Mouse (Mus musculus) midbrain, embryonic 12.5 days (tissue): Measurements from ENCODE around the gene Rab40c. TPM values are rescaled to one million over a fixed set of nuclear protein-coding genes. Genes with fewer than 3 reads are reported as not detected.

Experiments
- ATAC-seq: fragments of 200-750 bp; cut with Nextera tagmentation; 2 replicates; pipeline ENCODE4 v1.8.0; 2017; ENCODE audit warnings: low read depth, moderate TSS enrichment, moderate library complexity; ENCODE audit not compliant: low FRiP score
- H3K27ac ChIP-seq: fragments of 300-500 bp; sonication (generic); replicated peaks from 2 replicates; pipeline ENCODE4 v1.5.1; 2016; ENCODE audit warnings: mild to moderate bottlenecking
- H3K27me3 ChIP-seq: fragments of 300-500 bp; sonication (generic); 2 replicates; pipeline ENCODE4 v1.6.1; 2016; ENCODE audit warnings: mild to moderate bottlenecking
- H3K36me3 ChIP-seq: fragments of 300-500 bp; sonication (generic); 2 replicates; pipeline ENCODE4 v1.6.1; 2016
- H3K4me1 ChIP-seq: fragments of 300-500 bp; sonication (generic); 2 replicates; pipeline ENCODE4 v1.6.1; 2016
- H3K4me2 ChIP-seq: fragments of 300-500 bp; sonication (generic); replicated peaks from 2 replicates; pipeline ENCODE4 v1.6.1; 2016; ENCODE audit warnings: mild to moderate bottlenecking, moderate library complexity
- H3K4me3 ChIP-seq: fragments of 300-500 bp; sonication (generic); 2 replicates; pipeline ENCODE4 v1.5.1; 2016; ENCODE audit warnings: mild to moderate bottlenecking
- H3K9ac ChIP-seq: fragments of 300-500 bp; sonication (generic); replicated peaks from 2 replicates; pipeline ENCODE4 v1.6.1; 2016; ENCODE audit warnings: mild to moderate bottlenecking, moderate library complexity
- H3K9me3 ChIP-seq: fragments of 300-500 bp; sonication (generic); 2 replicates; pipeline ENCODE4 v1.6.1; 2016; ENCODE audit warnings: mild to moderate bottlenecking
- WGBS: fragments of 180-500 bp; shearing (Covaris S2); methylation state at CpG from one replicate; pipeline ENCODE4 v1.1.7; 2016; 5-methylcytosine and 5-hydroxymethylcytosine counted together
- polyA plus RNA-seq: library from polyadenylated mRNA; unstranded; fragments of >200 nt; fragmentation: Nextera tagmentation; extraction: Ambion mirVana; gene quantifications from 2 replicates; pipeline ENCODE4 v1.2.1, GENCODE M21; 2016

The Rab40c gene
- polyA plus RNA-seq, 1 experiment from 2014 or later, result 38.8 TPM

- H3K9ac ChIP-seq, result peak within 1 kb of the TSS; percentile 66
- peaks cover 10% of the 10 kb centered on the region for H3K27me3 ChIP-seq
- H3K4me1 ChIP-seq, result peaks cover 18% of the 10 kb centered on the region
- ATAC-seq, result peak; percentile 90
- peak within 1 kb of the TSS; percentile 83 for H3K4me3 ChIP-seq
- H3K36me3 ChIP-seq, result no peaks in the 10 kb centered on the region
- under 1% methylated on average over 24 of the region's 24 CpGs for WGBS
- H3K9me3 ChIP-seq, result no peaks in the 10 kb centered on the region
- peak within 1 kb of the TSS; percentile 100 for H3K4me2 ChIP-seq
- 0 out of 2 replicates have a peak within 1 kb of the TSS, but pooled peaks have one; percentile 32 for H3K27ac ChIP-seq
Measured at GRCm38 (mm10) chr17:25868601-25869191, 50.8 kb downstream of the Rab40c start, which contains the start of gene Mcrip2. Gene Mcrip2, minus strand, starts transcription at chr17:25868764.

GRCm38 (mm10) chr17:25867836-25868600 is 51.5 kb downstream of the Rab40c start:
- WGBS, result 1% methylated on average over 42 of the region's 42 CpGs
- H3K4me2 ChIP-seq, result peak overlapping the region; percentile 100
- peak overlapping the region; percentile 66 for H3K9ac ChIP-seq
- no peaks in the 10 kb centered on the region for H3K9me3 ChIP-seq
- H3K4me1 ChIP-seq, result peaks cover 18% of the 10 kb centered on the region
- H3K36me3 ChIP-seq, result no peaks in the 10 kb centered on the region
- H3K27me3 ChIP-seq, result peaks cover 10% of the 10 kb centered on the region
- peak overlapping the region; percentile 83 for H3K4me3 ChIP-seq
- ATAC-seq, result no peak; the same call in 1 of the 2 replicates
- no peak overlapping the region for H3K27ac ChIP-seq

GRCm38 (mm10) chr17:25867509-25867835 is 52.1 kb downstream of the Rab40c start:
- Histone ChIP-seq H3K9me3 (no peaks in the 10 kb centered on the region), H3K27me3 (peaks cover 10% of the 10 kb centered on the region), H3K4me2 (peak overlapping the region; percentile 100), H3K9ac (no peak overlapping the region), H3K4me3 (peak overlapping the region; percentile 83), H3K4me1 (peaks cover 18% of the 10 kb centered on the region), H3K36me3 (no peaks in the 10 kb centered on the region), H3K27ac (no peak overlapping the region)
- WGBS, result 13% methylated on average over 7 of the region's 7 CpGs
- ATAC-seq, result no peak

GRCm38 (mm10) chr17:25866172-25866571 is 53.4 kb downstream of the Rab40c start:
- no peak for ATAC-seq
- Histone ChIP-seq H3K27ac (no peak overlapping the region), H3K9me3 (no peaks in the 10 kb centered on the region)

GRCm38 (mm10) chr17:25865288-25865687 is 54.2 kb downstream of the Rab40c start:
- 85% methylated on average over 11 of the region's 11 CpGs for WGBS
- no peaks in the 10 kb centered on the region for H3K36me3 ChIP-seq
- ATAC-seq, result no peak
- peaks cover 10% of the 10 kb centered on the region for H3K27me3 ChIP-seq
- no peaks in the 10 kb centered on the region for H3K9me3 ChIP-seq
- peaks cover 30% of the 10 kb centered on the region for H3K4me1 ChIP-seq
- H3K9ac ChIP-seq, result no peak overlapping the region
- H3K27ac ChIP-seq, result no peak overlapping the region
- no peak overlapping the region for H3K4me2 ChIP-seq
- no peak overlapping the region for H3K4me3 ChIP-seq

More at GRCm38 (mm10) chr17:25866172-25866571, 53.4 kb downstream of the Rab40c start:
- WGBS, result 93% methylated on average over 3 of the region's 3 CpGs
- H3K36me3 ChIP-seq, result no peaks in the 10 kb centered on the region
- H3K9ac ChIP-seq, result no peak overlapping the region
- peaks cover 10% of the 10 kb centered on the region for H3K27me3 ChIP-seq
- peaks cover 23% of the 10 kb centered on the region for H3K4me1 ChIP-seq
- H3K4me2 ChIP-seq, result no peak overlapping the region
- H3K4me3 ChIP-seq, result no peak overlapping the region

- Histone ChIP-seq H3K27ac (no peak overlapping the region), H3K27me3 (peaks cover 10% of the 10 kb centered on the region), H3K4me1 (peaks cover 35% of the 10 kb centered on the region), H3K4me2 (no peak overlapping the region), H3K9me3 (no peaks in the 10 kb centered on the region), H3K9ac (no peak overlapping the region), H3K36me3 (no peaks in the 10 kb centered on the region), H3K4me3 (no peak overlapping the region)
- WGBS, result 96% methylated on average over 14 of the region's 14 CpGs
- ATAC-seq, result no peak
Measured at GRCm38 (mm10) chr17:25864311-25864710, 55.2 kb downstream of the Rab40c start.

- Histone ChIP-seq H3K4me3 (no peak overlapping the region), H3K27ac (no peak overlapping the region), H3K9me3 (no peaks in the 10 kb centered on the region), H3K4me1 (peaks cover 30% of the 10 kb centered on the region), H3K27me3 (peaks cover 10% of the 10 kb centered on the region), H3K36me3 (no peaks in the 10 kb centered on the region), H3K4me2 (no peak overlapping the region), H3K9ac (no peak overlapping the region)
- ATAC-seq, result no peak
- 91% methylated on average over 6 of the region's 6 CpGs for WGBS
Measured at GRCm38 (mm10) chr17:25863681-25864080, 55.8 kb downstream of the Rab40c start.

- no peaks in the 10 kb centered on the region; the same call in 1 of the 2 replicates for H3K27me3 ChIP-seq
- peak overlapping the region; percentile 88 for H3K9ac ChIP-seq
- H3K4me1 ChIP-seq, result peaks cover 18% of the 10 kb centered on the region
- H3K4me2 ChIP-seq, result peak overlapping the region; percentile 91
- peak; percentile 59 for ATAC-seq
- H3K27ac ChIP-seq, result peak overlapping the region; percentile 86
- H3K9me3 ChIP-seq, result no peaks in the 10 kb centered on the region
- H3K4me3 ChIP-seq, result peak overlapping the region; percentile 57
- 6% methylated on average over 6 of the region's 6 CpGs for WGBS
- H3K36me3 ChIP-seq, result no peaks in the 10 kb centered on the region
Measured at GRCm38 (mm10) chr17:25861704-25862612, 57.6 kb downstream of the Rab40c start.

GRCm38 (mm10) chr17:25860832-25861703 is 58.5 kb downstream of the Rab40c start, which contains the start of gene Wdr90:
Gene Wdr90, minus strand, starts transcription at chr17:25861501.
- Histone ChIP-seq H3K36me3 (peaks cover 4% of the 10 kb centered on the region; the same call in 1 of the 2 replicates), H3K9me3 (no peaks in the 10 kb centered on the region), H3K9ac (peak within 1 kb of the TSS; percentile 88), H3K27ac (peak within 1 kb of the TSS; percentile 86), H3K4me3 (peak within 1 kb of the TSS; percentile 57), H3K4me1 (peaks cover 18% of the 10 kb centered on the region), H3K27me3 (no peaks in the 10 kb centered on the region; the same call in 1 of the 2 replicates), H3K4me2 (peak within 1 kb of the TSS; percentile 91)
- WGBS, result 3% methylated on average over 65 of the region's 65 CpGs
- peak; percentile 94 for ATAC-seq

- peaks cover 11% of the 10 kb centered on the region for H3K36me3 ChIP-seq
- H3K4me1 ChIP-seq, result peaks cover 18% of the 10 kb centered on the region
- ATAC-seq, result no peak
- 0 out of 2 replicates have a peak overlapping the region, but pooled peaks have one; percentile 86 for H3K27ac ChIP-seq
- WGBS, result 82% methylated on average over 6 of the region's 6 CpGs
- no peaks in the 10 kb centered on the region for H3K27me3 ChIP-seq
- peak overlapping the region; percentile 88; the same call in 1 of the 2 replicates for H3K9ac ChIP-seq
- no peaks in the 10 kb centered on the region for H3K9me3 ChIP-seq
- H3K4me3 ChIP-seq, result peak overlapping the region; percentile 57
- peak overlapping the region; percentile 91 for H3K4me2 ChIP-seq
Measured at GRCm38 (mm10) chr17:25860229-25860628, 59.3 kb downstream of the Rab40c start.
